Mouse (Mus musculus): ENCODE data around the gene Ctsa. TPM values are rescaled to one million over a fixed set of nuclear protein-coding genes. Genes with fewer than 3 reads are reported as not detected.
A peak's percentile ranks its signal among the peaks of the same experiment; 100 is the strongest.

The Ctsa gene
- total and polyA plus RNA-seq, 2 experiments from 2014 or later: 101 to 110 TPM

DNA sequence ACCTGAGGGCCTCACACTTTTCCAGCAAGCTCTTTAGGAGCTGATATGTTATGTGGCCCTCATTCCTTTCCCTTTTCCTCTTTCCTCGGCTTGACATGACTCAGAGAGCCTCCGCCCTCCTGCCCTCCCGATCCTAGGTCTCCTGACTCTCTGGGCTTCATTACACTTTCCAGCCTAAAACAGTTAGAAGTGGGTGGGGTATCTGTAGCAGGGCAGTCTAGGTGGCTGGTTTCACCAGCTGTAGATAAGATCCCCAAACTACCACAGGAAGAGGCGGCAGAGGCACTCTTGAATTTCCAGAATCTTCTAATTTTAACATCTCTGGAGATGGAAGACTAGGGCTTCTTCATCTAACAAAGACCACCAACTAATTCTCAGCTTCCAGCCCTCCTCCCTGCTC is 31.9 kb downstream of the Ctsa start:
- no peaks in the 10 kb centered on the region for H3K4me1 ChIP-seq (ENCODE audit: insufficient read depth, low read length)
- H3K27ac ChIP-seq (ENCODE audit: low read depth, low read length): no peak overlapping the region
- no peaks in the 10 kb centered on the region for H3K36me3 ChIP-seq (ENCODE audit: insufficient read depth, low read length)
- H3K27me3 ChIP-seq (ENCODE audit: insufficient read depth, low read length): no peaks in the 10 kb centered on the region
- no peak overlapping the region for H3K4me3 ChIP-seq (ENCODE audit: low read depth, low read length)
- DNase-seq (ENCODE audit: low spot score) (no peak), ATAC-seq (ENCODE audit: low FRiP score) (no peak)
- no peak for TF ChIP-seq CTCF (IDR thresholded peaks at IDR 0.05)
- no peaks in the 10 kb centered on the region for H3K9me3 ChIP-seq (ENCODE audit: low read length)
- 90% methylated on average over 4 of the region's 4 CpGs for WGBS
- H3K9ac ChIP-seq (replicated peaks; ENCODE audit: low read length, poor library complexity, severe bottlenecking): no peak overlapping the region
- H3K4me2 ChIP-seq (ENCODE audit: low read depth, low read length, poor library complexity, severe bottlenecking): no peak overlapping the region

DNA sequence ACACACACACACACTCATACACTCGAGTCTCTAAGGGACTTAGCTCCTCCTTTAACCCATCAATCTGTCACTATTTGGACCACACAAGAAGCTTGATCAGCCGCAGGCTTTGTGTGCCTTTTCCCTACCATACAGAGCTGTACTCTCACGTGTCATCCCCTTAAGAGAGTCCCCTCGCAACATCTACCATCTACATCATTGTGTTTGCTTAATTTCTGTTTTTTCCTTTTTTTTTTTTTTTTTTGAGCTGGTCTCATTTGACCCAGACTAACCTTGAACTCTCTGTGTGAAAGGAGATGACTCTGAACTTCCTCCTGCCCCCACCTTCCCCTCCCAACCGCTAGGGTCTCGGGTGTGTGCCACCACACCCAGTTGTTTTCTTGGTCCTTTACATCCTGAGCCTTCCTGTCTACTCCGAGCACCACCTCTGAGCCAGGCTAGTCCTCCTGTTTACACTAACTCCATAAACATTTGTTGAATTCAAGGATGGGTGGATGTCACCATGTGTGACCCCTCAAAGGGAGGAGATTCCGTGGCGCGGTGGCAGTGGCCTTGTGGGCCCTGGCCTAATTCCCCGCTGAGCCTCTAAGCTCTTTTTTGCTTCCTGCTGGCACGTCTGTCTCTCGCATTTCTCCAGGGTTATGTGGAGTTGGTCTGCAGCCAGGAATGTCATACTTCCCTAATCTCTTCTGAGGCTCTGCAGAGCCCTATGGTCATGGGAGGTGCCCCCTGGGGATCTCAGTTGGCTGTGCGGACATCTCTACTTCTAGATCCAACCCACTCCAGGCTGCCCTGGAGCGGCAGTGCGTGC is 34.3 kb downstream of the Ctsa start:
- H3K9ac ChIP-seq (replicated peaks; ENCODE audit: low read length, poor library complexity, severe bottlenecking): no peak overlapping the region
- H3K36me3 ChIP-seq (ENCODE audit: insufficient read depth, low read length): no peaks in the 10 kb centered on the region
- no peak overlapping the region for H3K4me2 ChIP-seq (ENCODE audit: low read depth, low read length, poor library complexity, severe bottlenecking)
- no peaks in the 10 kb centered on the region for H3K9me3 ChIP-seq (ENCODE audit: low read length)
- DNase-seq (ENCODE audit: low spot score) (no peak), ATAC-seq (ENCODE audit: low FRiP score) (no peak)
- H3K4me1 ChIP-seq (ENCODE audit: insufficient read depth, low read length): no peaks in the 10 kb centered on the region
- H3K4me3 ChIP-seq (ENCODE audit: low read depth, low read length): no peak overlapping the region
- WGBS: 63% methylated on average over 16 of the region's 16 CpGs
- H3K27me3 ChIP-seq (ENCODE audit: insufficient read depth, low read length): no peaks in the 10 kb centered on the region
- no peak for TF ChIP-seq CTCF (IDR thresholded peaks at IDR 0.05)
- no peak overlapping the region for H3K27ac ChIP-seq (ENCODE audit: low read depth, low read length)

DNA sequence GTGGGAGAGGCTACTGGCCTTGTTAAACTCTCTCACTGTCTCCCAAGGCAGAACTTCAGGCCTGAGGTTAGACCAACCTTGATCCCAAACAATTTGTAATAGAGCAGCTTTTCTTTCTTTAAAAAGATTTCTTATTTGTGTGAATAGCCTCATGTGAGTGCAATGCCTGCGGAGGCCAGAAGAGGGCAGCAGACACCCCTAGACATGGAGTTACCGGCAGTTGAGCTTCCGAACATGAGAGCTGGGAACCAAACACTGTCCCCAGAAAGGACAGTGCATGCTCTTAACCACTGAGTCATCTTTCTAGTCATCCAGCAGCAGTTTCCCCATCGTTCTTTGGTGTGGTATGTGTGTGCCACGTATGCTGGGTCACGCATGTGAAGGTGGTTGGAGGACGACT is 34.9 kb downstream of the Ctsa start:
- DNase-seq (ENCODE audit: low spot score) (no peak), ATAC-seq (ENCODE audit: low FRiP score) (no peak)
- H3K27ac ChIP-seq (ENCODE audit: low read depth, low read length): no peak overlapping the region
- no peaks in the 10 kb centered on the region for H3K4me1 ChIP-seq (ENCODE audit: insufficient read depth, low read length)
- no peak overlapping the region for H3K4me2 ChIP-seq (ENCODE audit: low read depth, low read length, poor library complexity, severe bottlenecking)
- no peaks in the 10 kb centered on the region for H3K9me3 ChIP-seq (ENCODE audit: low read length)
- WGBS: 95% methylated on average over 7 of the region's 7 CpGs
- H3K36me3 ChIP-seq (ENCODE audit: insufficient read depth, low read length): no peaks in the 10 kb centered on the region
- TF ChIP-seq CTCF (IDR thresholded peaks at IDR 0.05): peak; percentile 50
- H3K27me3 ChIP-seq (ENCODE audit: insufficient read depth, low read length): no peaks in the 10 kb centered on the region
- H3K9ac ChIP-seq (replicated peaks; ENCODE audit: low read length, poor library complexity, severe bottlenecking): no peak overlapping the region
- H3K4me3 ChIP-seq (ENCODE audit: low read depth, low read length): no peak overlapping the region

DNA sequence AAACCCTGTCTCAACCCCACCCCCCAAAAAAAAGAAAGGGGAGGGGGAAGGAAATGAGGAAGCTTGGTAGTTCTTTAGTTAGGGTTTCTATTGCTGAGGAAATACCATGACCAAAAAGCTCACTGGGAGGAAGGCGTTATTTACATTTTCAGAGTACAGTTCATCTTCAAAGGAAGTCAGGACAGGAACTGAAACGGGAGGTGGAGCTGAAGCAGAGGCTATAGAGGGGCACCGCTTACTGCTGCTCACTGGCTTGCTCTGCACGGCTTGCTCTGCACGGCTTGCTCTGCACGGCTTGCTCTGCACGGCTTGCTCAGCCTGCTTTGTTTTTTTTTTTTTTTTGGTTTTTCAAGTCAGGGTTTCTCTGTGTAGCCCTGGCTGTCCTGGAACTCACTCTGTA is 35.8 kb downstream of the Ctsa start:
- no peaks in the 10 kb centered on the region for H3K4me1 ChIP-seq (ENCODE audit: insufficient read depth, low read length)
- H3K27me3 ChIP-seq (ENCODE audit: insufficient read depth, low read length): no peaks in the 10 kb centered on the region
- 72% methylated on average over 7 of the region's 7 CpGs for WGBS
- TF ChIP-seq CTCF (IDR thresholded peaks at IDR 0.05): no peak
- no peak overlapping the region for H3K9ac ChIP-seq (replicated peaks; ENCODE audit: low read length, poor library complexity, severe bottlenecking)
- no peak overlapping the region for H3K4me3 ChIP-seq (ENCODE audit: low read depth, low read length)
- H3K4me2 ChIP-seq (ENCODE audit: low read depth, low read length, poor library complexity, severe bottlenecking): no peak overlapping the region
- DNase-seq (ENCODE audit: low spot score) (no peak), ATAC-seq (ENCODE audit: low FRiP score) (no peak)
- H3K27ac ChIP-seq (ENCODE audit: low read depth, low read length): no peak overlapping the region
- H3K9me3 ChIP-seq (ENCODE audit: low read length): no peaks in the 10 kb centered on the region
- H3K36me3 ChIP-seq (ENCODE audit: insufficient read depth, low read length): no peaks in the 10 kb centered on the region

DNA sequence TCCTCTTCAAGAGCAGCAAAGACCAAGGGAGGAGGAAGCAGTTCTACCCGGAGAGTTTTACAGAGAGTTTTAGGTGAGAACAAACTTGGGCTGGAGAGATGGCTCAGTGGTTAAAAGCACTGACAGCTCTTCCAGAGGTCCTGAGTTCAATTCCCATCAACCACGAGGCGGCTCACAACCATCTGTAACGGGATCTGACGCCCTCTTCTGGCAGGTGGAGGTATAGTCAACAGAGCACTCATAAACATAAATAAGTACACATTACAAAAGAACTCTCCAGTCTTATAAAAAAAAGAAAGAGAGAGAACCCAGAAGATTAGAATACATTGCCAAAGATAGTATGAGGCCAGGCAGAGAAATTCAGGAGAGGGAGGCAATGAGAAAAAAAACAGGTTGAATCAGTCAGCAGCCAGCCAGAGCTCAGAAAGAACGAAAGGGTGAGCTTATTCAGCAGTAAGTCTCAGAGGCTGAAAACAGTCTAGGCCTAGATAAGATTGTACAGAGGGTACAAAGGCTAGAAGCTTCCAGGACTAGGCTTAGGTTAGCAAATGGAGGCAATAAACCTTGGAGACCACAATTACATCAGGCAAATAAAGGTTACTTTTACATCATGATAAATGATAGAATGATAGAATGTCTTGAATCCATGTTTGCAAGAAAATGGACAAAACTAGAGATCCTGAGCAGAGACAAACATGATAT is 39.1 kb downstream of the Ctsa start:
- ATAC-seq (ENCODE audit: low FRiP score): no peak

DNA sequence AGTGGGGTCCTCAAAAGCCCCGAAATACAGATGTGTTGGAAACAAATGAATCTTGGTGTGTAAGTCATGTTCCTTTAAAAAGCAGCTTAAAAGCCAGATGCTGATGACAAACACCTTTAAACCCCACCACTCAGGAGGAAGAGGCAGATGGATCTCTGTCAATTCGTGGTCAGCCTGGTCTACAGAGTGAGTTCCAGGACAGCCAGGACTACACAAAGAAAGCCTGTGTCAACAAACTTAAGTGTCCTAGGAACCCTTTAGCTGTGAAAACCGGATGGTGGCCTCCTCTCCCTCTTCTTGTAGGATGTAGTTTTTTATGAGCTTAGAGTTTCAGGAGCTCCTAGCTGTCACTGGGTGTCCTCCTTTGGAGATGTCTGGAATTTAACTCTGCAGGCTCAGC is 40.9 kb downstream of the Ctsa start:
- Histone ChIP-seq H3K27ac (ENCODE audit: low read depth, low read length) (no peak overlapping the region), H3K9ac (replicated peaks; ENCODE audit: low read length, poor library complexity, severe bottlenecking) (no peak overlapping the region), H3K4me1 (ENCODE audit: insufficient read depth, low read length) (peaks cover 6% of the 10 kb centered on the region; the same call in 1 of the 2 replicates), H3K4me3 (ENCODE audit: low read depth, low read length) (no peak overlapping the region), H3K27me3 (ENCODE audit: insufficient read depth, low read length) (no peaks in the 10 kb centered on the region), H3K36me3 (ENCODE audit: insufficient read depth, low read length) (no peaks in the 10 kb centered on the region), H3K4me2 (ENCODE audit: low read depth, low read length, poor library complexity, severe bottlenecking) (no peak overlapping the region), H3K9me3 (ENCODE audit: low read length) (no peaks in the 10 kb centered on the region)
- ATAC-seq (ENCODE audit: low FRiP score): no peak
- 79% methylated on average over 3 of the region's 3 CpGs for WGBS
- DNase-seq (ENCODE audit: low spot score): no peak
- TF ChIP-seq CTCF (IDR thresholded peaks at IDR 0.05): no peak

More for the DNA sequence above, 39.1 kb downstream of the Ctsa start:
- no peak for TF ChIP-seq CTCF (IDR thresholded peaks at IDR 0.05)
- no peak overlapping the region for H3K4me2 ChIP-seq (ENCODE audit: low read depth, low read length, poor library complexity, severe bottlenecking)
- DNase-seq (ENCODE audit: low spot score): no peak
- no peaks in the 10 kb centered on the region for H3K27me3 ChIP-seq (ENCODE audit: insufficient read depth, low read length)
- no peaks in the 10 kb centered on the region for H3K9me3 ChIP-seq (ENCODE audit: low read length)
- no peak overlapping the region for H3K27ac ChIP-seq (ENCODE audit: low read depth, low read length)
- 56% methylated on average over 6 of the region's 6 CpGs for WGBS
- no peaks in the 10 kb centered on the region for H3K36me3 ChIP-seq (ENCODE audit: insufficient read depth, low read length)
- H3K4me3 ChIP-seq (ENCODE audit: low read depth, low read length): no peak overlapping the region
- H3K4me1 ChIP-seq (ENCODE audit: insufficient read depth, low read length): no peaks in the 10 kb centered on the region
- no peak overlapping the region for H3K9ac ChIP-seq (replicated peaks; ENCODE audit: low read length, poor library complexity, severe bottlenecking)
